ENCODE assay signal across 19 mouse cellular contexts in genomic region chr9:41849628-41850326, GRCm38 (mm10).
"Had no signal": no experiment of that assay in that cellular context is flagged by ENCODE, and none has a peak within 500 bp of the region (broad histone marks: within the 10 kb centered on the region; RNA-seq: fewer than 3 reads in every experiment).

No protein-coding gene starts in this region.

- DNase-seq: kidney, adult 9 months; kidney, postnatal 14 days; kidney, postnatal 4 days; left cerebral cortex, postnatal 4 days; liver, postnatal 0 days; lung, embryonic 14.5 days; right cerebral cortex, adult 18-20 months; right cerebral cortex, postnatal 14 days; spleen, adult 18-20 months; thymus, postnatal 25 days had no signal

- H3K4me1 ChIP-seq: midbrain, embryonic 12.5 days; neural tube, embryonic 12.5 days had no signal

- H3K9me3 ChIP-seq: limb, embryonic 12.5 days; limb, embryonic 15.5 days; midbrain, embryonic 12.5 days; neural tube, embryonic 15.5 days had no signal

- ATAC-seq: liver, postnatal 0 days; lung, postnatal 0 days had no signal

- H3K36me3 ChIP-seq: limb, embryonic 12.5 days; limb, embryonic 15.5 days; midbrain, embryonic 12.5 days; neural tube, embryonic 12.5 days; neural tube, embryonic 15.5 days had no signal

- H3K27me3 ChIP-seq: limb, embryonic 12.5 days; limb, embryonic 15.5 days; midbrain, embryonic 12.5 days; neural tube, embryonic 12.5 days; neural tube, embryonic 15.5 days had no signal

- H3K9ac ChIP-seq: limb, embryonic 12.5 days; limb, embryonic 15.5 days; liver, embryonic 14.5 days; liver, postnatal 0 days; lung, embryonic 14.5 days; midbrain, embryonic 12.5 days; neural tube, embryonic 12.5 days; neural tube, embryonic 15.5 days had no signal

- H3K4me2 ChIP-seq: limb, embryonic 12.5 days; limb, embryonic 15.5 days; liver, embryonic 11.5 days; lung, embryonic 14.5 days; midbrain, embryonic 12.5 days; neural tube, embryonic 12.5 days; neural tube, embryonic 15.5 days had no signal

- H3K27ac ChIP-seq: limb, embryonic 15.5 days; liver, embryonic 14.5 days; macrophage; midbrain, embryonic 12.5 days; neural tube, embryonic 12.5 days had no signal

- H3K4me3 ChIP-seq: limb, embryonic 12.5 days; limb, embryonic 15.5 days; midbrain, embryonic 12.5 days; neural tube, embryonic 12.5 days; neural tube, embryonic 15.5 days had no signal
